Mouse (Mus musculus): ENCODE measurements around the gene Ppm1d. TPM values are rescaled to one million over a fixed set of nuclear protein-coding genes. Genes with fewer than 3 reads are reported as not detected.

Gene Ppm1d
- 6.5 and 6.7 TPM in 2 replicates for polyA plus RNA-seq (2015; fragmentation: Nextera tagmentation; extraction: Ambion mirVana)

GRCm38 (mm10) chr11:85310713-85311574 lies at the start of gene Ppm1d:
Ppm1d (plus strand) TSS chr11:85311244.

GRCm38 (mm10) chr11:85352539-85353380 lies 41.7 kb downstream of the Ppm1d start, which contains the start of gene Bcas3:
Bcas3 (plus strand) TSS chr11:85353167.

Other genes starting within 250 kb of the Ppm1d start
- 3.4 and 3.6 TPM in 2 replicates for gene Usp32, start 171.1 kb upstream of the Ppm1d start, polyA plus RNA-seq (2015; fragmentation: Nextera tagmentation; extraction: Ambion mirVana)
- gene 1700125H20Rik, start 140.8 kb upstream of the Ppm1d start, polyA plus RNA-seq (2015; fragmentation: Nextera tagmentation; extraction: Ambion mirVana) = not detected in 2 replicates
- 23.7 and 24.8 TPM in 2 replicates for gene Appbp2, start 76.1 kb upstream of the Ppm1d start, polyA plus RNA-seq (2015; fragmentation: Nextera tagmentation; extraction: Ambion mirVana)
- 26.4 and 27.8 TPM in 2 replicates for gene Bcas3, start 41.9 kb downstream of the Ppm1d start, polyA plus RNA-seq (2015; fragmentation: Nextera tagmentation; extraction: Ambion mirVana)

Measured in urinary bladder, postnatal 0 days (tissue).